Mouse (Mus musculus) ES-E14 (cell line): ENCODE measurements around the gene Tpcn2. TPM values are rescaled to one million over a fixed set of nuclear protein-coding genes. Genes with fewer than 3 reads are reported as not detected.

Experiments used
- DNase-seq: peaks from one replicate; pipeline ENCODE4 v3.0.0-alpha.2; 2013; ENCODE audit warnings: low read depth, low spot score
- H3K27ac ChIP-seq: 2 replicates; pipeline ENCODE4 v1.5.1; 2012; ENCODE audit warnings: low read depth, mild to moderate bottlenecking, low read length, moderate library complexity, mixed read lengths; ENCODE audit not compliant: poor library complexity, insufficient read depth, severe bottlenecking
- H3K36me3 ChIP-seq: 2 replicates; pipeline ENCODE4 v1.6.1; 2012; ENCODE audit warnings: mild to moderate bottlenecking, low read length, moderate library complexity, mixed read lengths; ENCODE audit not compliant: control insufficient read depth, poor library complexity, insufficient read depth, severe bottlenecking
- H3K4me1 ChIP-seq, 2 experiments: fragments of 150-350 bp in 1 of 2; sonication (generic) in 1 of 2; 2 replicates each; pipeline ENCODE4 v1.6.1; 2012; ENCODE audit warnings: low read length in 2 of 2, mild to moderate bottlenecking in 1 of 2, mixed read lengths in 1 of 2; ENCODE audit not compliant: control insufficient read depth in 2 of 2, insufficient read depth in 2 of 2, poor library complexity in 1 of 2
- H3K4me3 ChIP-seq, 2 experiments: fragments of 150-350 bp in 1 of 2; sonication (generic) in 1 of 2; 2 replicates each; pipeline ENCODE4 v1.5.1; 2012; ENCODE audit warnings: low read length in 2 of 2, low read depth in 1 of 2, mild to moderate bottlenecking in 1 of 2, mixed read lengths in 1 of 2; ENCODE audit not compliant: insufficient read depth in 1 of 2, poor library complexity in 1 of 2, severe bottlenecking in 1 of 2
- H3K9ac ChIP-seq: 2 replicates; pipeline ENCODE4 v1.6.1; 2012; ENCODE audit warnings: low read depth, mild to moderate bottlenecking, low read length, mixed read lengths; ENCODE audit not compliant: poor library complexity, insufficient read depth, severe bottlenecking
- H3K9me3 ChIP-seq: fragments of 150-350 bp; sonication (generic); 2 replicates; pipeline ENCODE4 v1.6.1; 2012; ENCODE audit warnings: low read depth, mild to moderate bottlenecking, low read length; ENCODE audit not compliant: control insufficient read depth, insufficient read depth
- CHD2 ChIP-seq: IDR thresholded peaks from 2 replicates; pipeline ENCODE4 v1.6.1; 2014; ENCODE audit warnings: mild to moderate bottlenecking, low read depth, low read length, inconsistent platforms
- HCFC1 ChIP-seq: IDR thresholded peaks from 2 replicates; pipeline ENCODE4 v1.6.1; 2012; ENCODE audit warnings: low read length, inconsistent platforms, borderline replicate concordance; ENCODE audit not compliant: insufficient read depth
- MAFK ChIP-seq: IDR thresholded peaks from 2 replicates; pipeline ENCODE4 v1.6.1; 2014; ENCODE audit warnings: mild to moderate bottlenecking, low read depth, low read length, inconsistent platforms; ENCODE audit not compliant: insufficient read depth
- ZC3H11A ChIP-seq: IDR thresholded peaks from 2 replicates; pipeline ENCODE4 v1.6.1; 2012; ENCODE audit warnings: low read depth, mild to moderate bottlenecking, inconsistent platforms, low read length, borderline replicate concordance
- ZNF384 ChIP-seq: IDR thresholded peaks from 2 replicates; pipeline ENCODE4 v1.6.1; 2012; ENCODE audit warnings: low read depth, low read length, inconsistent platforms
- in situ Hi-C, 2 experiments: fragments of 600-800 bp; cut with MboI; formaldehyde crosslinking; loops; one replicate each; pipeline ENCODE4 v1.15.1; 2025; ENCODE audit warnings: low sequenced_read_pairs in 2 of 2, inconsistent platforms in 1 of 2; ENCODE audit not compliant: unreplicated experiment in 2 of 2
- total RNA-seq: library from RNA; depleted of rRNA; stranded (reverse); fragments of 300-350 nt; gene quantifications from 2 replicates; pipeline ENCODE4 v1.2.3, GENCODE M21; 2012

Tpcn2 gene
- total RNA-seq, 1 experiment, result 10.1 TPM

- DNase-seq, result no peak
- H3K4me1 ChIP-seq, result peaks cover 0 to 2% of the 10 kb centered on the region in 2 experiments; a peak in 1 of 4 replicates
- H3K4me3 ChIP-seq, result no peak overlapping the region
- no peaks in the 10 kb centered on the region for H3K9me3 ChIP-seq
- no peak overlapping the region for H3K9ac ChIP-seq
- in situ Hi-C loops, result no loop called here
- no peak for TF ChIP-seq MAFK
- no peak for TF ChIP-seq ZC3H11A
- no peak for TF ChIP-seq HCFC1
- no peak for TF ChIP-seq CHD2
- no peak for TF ChIP-seq ZNF384
- no peaks in the 10 kb centered on the region for H3K36me3 ChIP-seq
- no peak overlapping the region for H3K27ac ChIP-seq
These were observed 86.8 kb downstream of the Tpcn2 start for GRCm38 (mm10) chr7:145197042-145197441.

- no peak overlapping the region for H3K27ac ChIP-seq
- in situ Hi-C loops, result no loop called here
These were observed 87.5 kb downstream of the Tpcn2 start for GRCm38 (mm10) chr7:145196340-145196739.

GRCm38 (mm10) chr7:145195186-145195927 is 88.5 kb downstream of the Tpcn2 start:
- no peak overlapping the region for H3K27ac ChIP-seq

More at GRCm38 (mm10) chr7:145196340-145196739, 87.5 kb downstream of the Tpcn2 start:
- no peaks in the 10 kb centered on the region for H3K36me3 ChIP-seq
- TF ChIP-seq MAFK, result no peak
- no peak for TF ChIP-seq ZNF384
- TF ChIP-seq CHD2, result no peak
- no peak for TF ChIP-seq ZC3H11A
- no peak for TF ChIP-seq HCFC1
- H3K9me3 ChIP-seq, result no peaks in the 10 kb centered on the region
- H3K4me3 ChIP-seq, result no peak overlapping the region
- no peak overlapping the region for H3K9ac ChIP-seq
- H3K4me1 ChIP-seq, result peaks cover 0 to 2% of the 10 kb centered on the region in 2 experiments; a peak in 1 of 4 replicates
- no peak for DNase-seq

GRCm38 (mm10) chr7:145194455-145195161 is 89.2 kb downstream of the Tpcn2 start:
- Histone ChIP-seq H3K4me3 (no peak overlapping the region), H3K4me1 (peaks cover 0 to 2% of the 10 kb centered on the region in 2 experiments; a peak in 1 of 4 replicates), H3K27ac (no peak overlapping the region), H3K9me3 (no peaks in the 10 kb centered on the region), H3K36me3 (no peaks in the 10 kb centered on the region), H3K9ac (no peak overlapping the region)
- TF ChIP-seq CHD2 (no peak), ZNF384 (no peak), MAFK (no peak), HCFC1 (no peak)
- in situ Hi-C loops, result no loop called here
- DNase-seq, result no peak

More at GRCm38 (mm10) chr7:145195186-145195927, 88.5 kb downstream of the Tpcn2 start:
- TF ChIP-seq CHD2 (no peak), HCFC1 (no peak), MAFK (no peak), ZC3H11A (no peak), ZNF384 (no peak)
- H3K9ac ChIP-seq, result no peak overlapping the region
- no peaks in the 10 kb centered on the region for H3K9me3 ChIP-seq
- in situ Hi-C loops, result no loop called here
- no peak overlapping the region for H3K4me3 ChIP-seq
- H3K4me1 ChIP-seq, result peaks cover 0 to 2% of the 10 kb centered on the region in 2 experiments; a peak in 1 of 4 replicates
- DNase-seq, result no peak
- H3K36me3 ChIP-seq, result no peaks in the 10 kb centered on the region
